Mouse (Mus musculus): ENCODE data around the gene Kcne1. TPM values are rescaled to one million over a fixed set of nuclear protein-coding genes. Genes with fewer than 3 reads are reported as not detected.

The Kcne1 gene
- 0.23 TPM in 1 of 2 replicates, not detected in the other for polyA plus RNA-seq (2014; fragmentation: Nextera tagmentation; extraction: Ambion mirVana)

- no peak for ATAC-seq (ENCODE audit: low FRiP score)
- H3K9ac ChIP-seq, result no peak within 1 kb of the TSS
- no peaks in the 10 kb centered on the region for H3K27me3 ChIP-seq (ENCODE audit: control insufficient read depth, insufficient read depth, low read length)
- no peak for DNase-seq (ENCODE audit: low spot score)
- peaks cover 12% of the 10 kb centered on the region for H3K4me1 ChIP-seq (replicated peaks; ENCODE audit: control insufficient read depth, insufficient read depth, low read length)
- H3K4me2 ChIP-seq (replicated peaks), result no peak within 1 kb of the TSS
- H3K9me3 ChIP-seq (ENCODE audit: control insufficient read depth, low read length), result no peaks in the 10 kb centered on the region
- H3K27ac ChIP-seq, result no peak within 1 kb of the TSS
- H3K36me3 ChIP-seq (replicated peaks; ENCODE audit: control insufficient read depth, insufficient read depth), result no peaks in the 10 kb centered on the region
- H3K4me3 ChIP-seq (replicated peaks; ENCODE audit: low read length), result no peak within 1 kb of the TSS
- WGBS, result 66% methylated on average over 9 of the region's 9 CpGs
Observed at GRCm38 (mm10) chr16:92359229-92359628, at the start of gene Kcne1. Gene Kcne1, minus strand, starts transcription at chr16:92359468.

GRCm38 (mm10) chr16:92407883-92408282, 48.6 kb upstream of the Kcne1 start:
- Histone ChIP-seq H3K9me3 (ENCODE audit: control insufficient read depth, low read length) (no peaks in the 10 kb centered on the region), H3K4me3 (replicated peaks; ENCODE audit: low read length) (no peak overlapping the region), H3K27me3 (ENCODE audit: control insufficient read depth, insufficient read depth, low read length) (no peaks in the 10 kb centered on the region), H3K9ac (no peak overlapping the region), H3K4me1 (replicated peaks; ENCODE audit: control insufficient read depth, insufficient read depth, low read length) (peaks cover 5% of the 10 kb centered on the region; the same call in 1 of the 2 replicates), H3K27ac (no peak overlapping the region), H3K4me2 (replicated peaks) (no peak overlapping the region), H3K36me3 (replicated peaks; ENCODE audit: control insufficient read depth, insufficient read depth) (no peaks in the 10 kb centered on the region)
- no peak for ATAC-seq (ENCODE audit: low FRiP score)
- 85% methylated on average over 2 of the region's 2 CpGs for whole genome bisulfite sequencing
- DNase-seq (ENCODE audit: low spot score), result no peak

GRCm38 (mm10) chr16:92404141-92404540, 44.9 kb upstream of the Kcne1 start:
- Histone ChIP-seq H3K9me3 (ENCODE audit: control insufficient read depth, low read length) (no peaks in the 10 kb centered on the region), H3K36me3 (replicated peaks; ENCODE audit: control insufficient read depth, insufficient read depth) (no peaks in the 10 kb centered on the region), H3K27ac (no peak overlapping the region), H3K4me3 (replicated peaks; ENCODE audit: low read length) (no peak overlapping the region), H3K27me3 (ENCODE audit: control insufficient read depth, insufficient read depth, low read length) (no peaks in the 10 kb centered on the region), H3K9ac (no peak overlapping the region), H3K4me1 (replicated peaks; ENCODE audit: control insufficient read depth, insufficient read depth, low read length) (peaks cover 18% of the 10 kb centered on the region), H3K4me2 (replicated peaks) (no peak overlapping the region)
- DNase-seq (ENCODE audit: low spot score), result no peak
- WGBS, result 95% methylated on average over 2 of the region's 2 CpGs
- no peak for ATAC-seq (ENCODE audit: low FRiP score)

DNA sequence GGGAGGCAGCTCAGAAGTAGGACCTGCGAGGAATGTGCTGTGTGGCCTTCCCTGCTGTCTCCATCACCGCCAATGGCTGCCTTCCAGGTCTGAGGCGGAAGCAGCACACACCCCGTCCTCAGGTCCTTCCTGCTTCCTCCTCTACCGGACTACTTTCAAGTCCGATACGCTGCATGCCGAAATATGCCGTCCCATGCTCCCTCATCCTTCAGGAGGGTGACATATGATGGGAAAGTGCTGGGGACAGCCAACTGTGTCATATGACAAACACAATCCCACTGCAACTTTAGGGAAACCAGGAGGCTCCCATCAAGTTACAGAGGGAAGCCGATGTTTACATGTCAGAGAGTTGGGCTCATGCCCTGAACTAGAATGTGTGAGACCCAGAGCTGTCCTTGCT, 43.8 kb upstream of the Kcne1 start:
- no peaks in the 10 kb centered on the region for H3K9me3 ChIP-seq (ENCODE audit: control insufficient read depth, low read length)
- H3K4me2 ChIP-seq (replicated peaks), result no peak overlapping the region
- H3K9ac ChIP-seq, result no peak overlapping the region
- no peaks in the 10 kb centered on the region for H3K36me3 ChIP-seq (replicated peaks; ENCODE audit: control insufficient read depth, insufficient read depth)
- no peaks in the 10 kb centered on the region for H3K27me3 ChIP-seq (ENCODE audit: control insufficient read depth, insufficient read depth, low read length)
- H3K4me3 ChIP-seq (replicated peaks; ENCODE audit: low read length), result no peak overlapping the region
- WGBS, result 79% methylated on average over 10 of the region's 10 CpGs
- ATAC-seq (ENCODE audit: low FRiP score) (no peak), DNase-seq (ENCODE audit: low spot score) (no peak)
- H3K4me1 ChIP-seq (replicated peaks; ENCODE audit: control insufficient read depth, insufficient read depth, low read length), result peaks cover 28% of the 10 kb centered on the region
- H3K27ac ChIP-seq, result no peak overlapping the region

GRCm38 (mm10) chr16:92402216-92402615, 42.9 kb upstream of the Kcne1 start:
- Histone ChIP-seq H3K4me2 (replicated peaks) (no peak overlapping the region), H3K27ac (no peak overlapping the region), H3K36me3 (replicated peaks; ENCODE audit: control insufficient read depth, insufficient read depth) (no peaks in the 10 kb centered on the region), H3K4me1 (replicated peaks; ENCODE audit: control insufficient read depth, insufficient read depth, low read length) (peaks cover 30% of the 10 kb centered on the region), H3K9me3 (ENCODE audit: control insufficient read depth, low read length) (no peaks in the 10 kb centered on the region), H3K4me3 (replicated peaks; ENCODE audit: low read length) (no peak overlapping the region), H3K27me3 (ENCODE audit: control insufficient read depth, insufficient read depth, low read length) (no peaks in the 10 kb centered on the region), H3K9ac (no peak overlapping the region)
- WGBS, result 48% methylated on average over 8 of the region's 8 CpGs
- no peak for ATAC-seq (ENCODE audit: low FRiP score)
- DNase-seq (ENCODE audit: low spot score), result no peak

DNA sequence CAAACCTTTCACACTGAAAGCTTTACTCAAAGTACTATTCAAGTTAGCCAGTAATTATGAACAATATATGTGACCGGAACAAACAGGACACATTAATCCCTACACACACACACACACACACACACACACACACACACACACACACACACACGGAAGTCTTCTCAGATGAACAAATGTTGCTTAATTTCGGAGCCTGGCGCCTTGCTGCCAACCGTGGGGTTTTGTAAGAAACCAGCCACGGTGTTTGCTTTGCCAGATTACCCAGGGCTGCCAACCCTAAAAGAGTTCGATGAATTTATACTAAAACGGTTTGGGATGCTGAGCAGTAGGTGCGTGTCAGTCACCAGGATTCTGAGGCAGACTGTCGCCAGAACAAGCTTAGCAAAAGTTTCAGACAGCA, 41.9 kb upstream of the Kcne1 start:
- no peaks in the 10 kb centered on the region for H3K9me3 ChIP-seq (ENCODE audit: control insufficient read depth, low read length)
- H3K4me2 ChIP-seq (replicated peaks), result no peak overlapping the region

GRCm38 (mm10) chr16:92399490-92400458, 40.5 kb upstream of the Kcne1 start:
- peak overlapping the region; percentile 68 for H3K27ac ChIP-seq
- no peaks in the 10 kb centered on the region for H3K27me3 ChIP-seq (ENCODE audit: control insufficient read depth, insufficient read depth, low read length)
- H3K36me3 ChIP-seq (replicated peaks; ENCODE audit: control insufficient read depth, insufficient read depth), result peaks cover 16% of the 10 kb centered on the region
- peak; percentile 82 for ATAC-seq (ENCODE audit: low FRiP score)
- H3K4me1 ChIP-seq (replicated peaks; ENCODE audit: control insufficient read depth, insufficient read depth, low read length), result peaks cover 30% of the 10 kb centered on the region
- H3K9ac ChIP-seq, result peak overlapping the region; percentile 59
- H3K4me3 ChIP-seq (replicated peaks; ENCODE audit: low read length), result peak overlapping the region; percentile 31
- no peaks in the 10 kb centered on the region for H3K9me3 ChIP-seq (ENCODE audit: control insufficient read depth, low read length)
- under 1% methylated on average over 37 of the region's 37 CpGs for WGBS
- DNase-seq (ENCODE audit: low spot score), result peak; percentile 79
- H3K4me2 ChIP-seq (replicated peaks), result peak overlapping the region; percentile 78

More for the DNA sequence above, 41.9 kb upstream of the Kcne1 start:
- no peak for DNase-seq (ENCODE audit: low spot score)
- ATAC-seq (ENCODE audit: low FRiP score), result no peak
- H3K4me1 ChIP-seq (replicated peaks; ENCODE audit: control insufficient read depth, insufficient read depth, low read length), result peaks cover 30% of the 10 kb centered on the region
- no peak overlapping the region for H3K4me3 ChIP-seq (replicated peaks; ENCODE audit: low read length)
- H3K9ac ChIP-seq, result no peak overlapping the region
- no peaks in the 10 kb centered on the region for H3K27me3 ChIP-seq (ENCODE audit: control insufficient read depth, insufficient read depth, low read length)
- peaks cover 2% of the 10 kb centered on the region for H3K36me3 ChIP-seq (replicated peaks; ENCODE audit: control insufficient read depth, insufficient read depth)
- no peak overlapping the region for H3K27ac ChIP-seq
- 57% methylated on average over 10 of the region's 10 CpGs for WGBS

DNA sequence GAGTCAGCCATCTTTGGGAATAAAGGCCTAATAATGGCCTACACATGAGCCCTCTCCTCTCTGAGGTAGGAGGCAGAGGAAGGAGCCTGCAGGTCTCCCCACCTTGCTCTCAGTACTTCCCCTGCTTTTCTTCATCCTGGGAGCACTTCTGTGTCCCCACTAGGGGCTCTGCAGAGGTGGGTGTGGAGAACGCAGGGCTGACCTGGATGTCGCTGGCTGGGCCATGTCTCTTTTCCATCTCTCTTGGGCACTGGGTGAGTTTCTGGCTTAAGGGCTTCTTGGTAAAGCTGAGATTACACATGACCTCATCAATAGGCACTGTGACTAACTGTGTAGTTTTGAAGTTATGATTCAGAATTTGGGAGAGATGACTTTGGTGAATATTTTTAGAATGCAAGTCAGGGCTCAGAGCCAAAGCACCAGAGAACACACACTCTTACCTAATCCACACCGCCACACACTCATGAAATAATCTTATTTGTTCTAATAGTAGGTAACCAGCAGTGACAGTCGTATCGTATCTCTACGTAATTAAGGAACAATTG, 39.4 kb upstream of the Kcne1 start:
- H3K4me2 ChIP-seq (replicated peaks), result peak overlapping the region; percentile 78
- 52% methylated on average over 6 of the region's 6 CpGs for WGBS
- H3K4me1 ChIP-seq (replicated peaks; ENCODE audit: control insufficient read depth, insufficient read depth, low read length), result peaks cover 30% of the 10 kb centered on the region
- H3K4me3 ChIP-seq (replicated peaks; ENCODE audit: low read length), result peak overlapping the region; percentile 31; the same call in 1 of the 2 replicates
- no peaks in the 10 kb centered on the region for H3K9me3 ChIP-seq (ENCODE audit: control insufficient read depth, low read length)
- H3K27ac ChIP-seq, result no peak overlapping the region
- DNase-seq (ENCODE audit: low spot score), result no peak
- ATAC-seq (ENCODE audit: low FRiP score), result no peak
- 0 out of 2 replicates have a peak overlapping the region, but pooled peaks have one; percentile 59 for H3K9ac ChIP-seq
- H3K27me3 ChIP-seq (ENCODE audit: control insufficient read depth, insufficient read depth, low read length), result no peaks in the 10 kb centered on the region
- peaks cover 27% of the 10 kb centered on the region for H3K36me3 ChIP-seq (replicated peaks; ENCODE audit: control insufficient read depth, insufficient read depth)

GRCm38 (mm10) chr16:92397745-92398573, 38.7 kb upstream of the Kcne1 start:
- Histone ChIP-seq H3K4me3 (replicated peaks; ENCODE audit: low read length) (no peak overlapping the region), H3K9me3 (ENCODE audit: control insufficient read depth, low read length) (no peaks in the 10 kb centered on the region), H3K4me1 (replicated peaks; ENCODE audit: control insufficient read depth, insufficient read depth, low read length) (peaks cover 30% of the 10 kb centered on the region), H3K9ac (no peak overlapping the region), H3K4me2 (replicated peaks) (0 out of 2 replicates have a peak overlapping the region, but pooled peaks have one; percentile 78), H3K36me3 (replicated peaks; ENCODE audit: control insufficient read depth, insufficient read depth) (peaks cover 34% of the 10 kb centered on the region), H3K27ac (no peak overlapping the region), H3K27me3 (ENCODE audit: control insufficient read depth, insufficient read depth, low read length) (no peaks in the 10 kb centered on the region)
- DNase-seq (ENCODE audit: low spot score) (no peak), ATAC-seq (ENCODE audit: low FRiP score) (no peak)
- 45% methylated on average over 10 of the region's 10 CpGs for WGBS
